Mouse (Mus musculus) left cerebral cortex, postnatal 4 days (tissue): ENCODE data around the gene Cbfb. TPM values are rescaled to one million over a fixed set of nuclear protein-coding genes. Genes with fewer than 3 reads are reported as not detected.

Experiments used
- DNase-seq: peaks from one replicate; pipeline ENCODE4 v3.0.0-alpha.2; 2022
- intact Hi-C: fragments of 180-260 bp; cut with DNase I; formaldehyde crosslinking; loops from one replicate; pipeline ENCODE4 v1.15.1; 2025
- total RNA-seq, 2 experiments: library from RNA; stranded (reverse); gene quantifications; 2 replicates each; pipeline ENCODE4 v1.2.3; 2021

The Cbfb gene
- total RNA-seq, 2 experiments from 2014 or later: 39.0 to 47.0 TPM

GRCm38 (mm10) chr8:105266775-105267174, 96.3 kb downstream of the Cbfb start:
- intact Hi-C loops: no loop called here
- no peak for DNase-seq

Other genes with a start within 250 kb of the Cbfb start
- gene Ces2e, start 244.4 kb upstream of the Cbfb start, total RNA-seq: not detected
- not detected for gene Ces2f, start 223.3 kb upstream of the Cbfb start, total RNA-seq
- gene Ces2g, start 209.0 kb upstream of the Cbfb start, total RNA-seq: under 1 TPM; 0.22 to 0.40 TPM
- gene Ces2h, start 169.8 kb upstream of the Cbfb start, total RNA-seq: not detected
- gene Ces3a, start 122.1 kb upstream of the Cbfb start, total RNA-seq: not detected
- not detected for gene Ces3b, start 86.9 kb upstream of the Cbfb start, total RNA-seq
- gene Ces4a, start 38.9 kb upstream of the Cbfb start, total RNA-seq: not detected
- gene D230025D16Rik, start 54.5 kb downstream of the Cbfb start, total RNA-seq: 10 to 100 TPM; 30.9 to 33.0 TPM
- gene B3gnt9, start 84.5 kb downstream of the Cbfb start, total RNA-seq: 1 to 10 TPM; 4.2 to 4.7 TPM
- gene Tradd, start 93.9 kb downstream of the Cbfb start, total RNA-seq: 10 to 100 TPM in 1 of 2 experiments, 1 to 10 TPM in 1; 9.2 to 11.1 TPM
- under 1 TPM; 0.60 to 0.84 TPM for gene Fbxl8, start 94.0 kb downstream of the Cbfb start, total RNA-seq
- gene Hsf4, start 99.1 kb downstream of the Cbfb start, total RNA-seq: under 1 TPM; 0.28 to 0.50 TPM
- gene Nol3, start 105.5 kb downstream of the Cbfb start, total RNA-seq: 1 to 10 TPM; 1.1 to 1.5 TPM
- gene 4931428F04Rik, start 119.2 kb downstream of the Cbfb start, total RNA-seq: 100 to 1,000 TPM; 183 TPM
- gene Exoc3l, start 125.4 kb downstream of the Cbfb start, total RNA-seq: 1 to 10 TPM; 6.0 to 7.2 TPM
- gene E2f4, start 127.0 kb downstream of the Cbfb start, total RNA-seq: 10 to 100 TPM; 33.7 to 33.8 TPM
- gene Elmo3, start 134.9 kb downstream of the Cbfb start, total RNA-seq: 1 to 10 TPM in 1 of 2 experiments, under 1 TPM in 1; 0.85 to 1.1 TPM
- 1 to 10 TPM; 4.0 to 5.0 TPM for gene Lrrc29, start 155.6 kb downstream of the Cbfb start, total RNA-seq
- 10 to 100 TPM; 53.7 to 58.3 TPM for gene Tmem208, start 155.7 kb downstream of the Cbfb start, total RNA-seq
- 1 to 10 TPM; 2.8 to 3.6 TPM for gene Fhod1, start 177.3 kb downstream of the Cbfb start, total RNA-seq
- 10 to 100 TPM; 32.6 to 37.0 TPM for gene Slc9a5, start 178.2 kb downstream of the Cbfb start, total RNA-seq
- gene Plekhg4, start 202.6 kb downstream of the Cbfb start, total RNA-seq: 1 to 10 TPM; 5.4 to 8.3 TPM
- not detected for gene Kctd19, start 242.8 kb downstream of the Cbfb start, total RNA-seq
- under 1 TPM; 0.40 to 0.64 TPM for gene Lrrc36, start 242.9 kb downstream of the Cbfb start, total RNA-seq